Mouse (Mus musculus) right cerebral cortex, adult 18-20 months (tissue): ENCODE measurements at regions not wholly inside any gene's neighbourhood (a gene's known extent, or its start where the extent isn't known, plus 50 kb on each side); places are given as distances from the start of the nearest gene placed in this dataset.

Experiments used
- DNase-seq: peaks from one replicate; pipeline ENCODE4 v3.0.0; 2022; ENCODE audit warnings: mixed read lengths

GRCm38 (mm10) chr9:43469215-43469614 is 158.6 kb downstream of the Trim29 start:
- peak; percentile 39 for DNase-seq

DNA sequence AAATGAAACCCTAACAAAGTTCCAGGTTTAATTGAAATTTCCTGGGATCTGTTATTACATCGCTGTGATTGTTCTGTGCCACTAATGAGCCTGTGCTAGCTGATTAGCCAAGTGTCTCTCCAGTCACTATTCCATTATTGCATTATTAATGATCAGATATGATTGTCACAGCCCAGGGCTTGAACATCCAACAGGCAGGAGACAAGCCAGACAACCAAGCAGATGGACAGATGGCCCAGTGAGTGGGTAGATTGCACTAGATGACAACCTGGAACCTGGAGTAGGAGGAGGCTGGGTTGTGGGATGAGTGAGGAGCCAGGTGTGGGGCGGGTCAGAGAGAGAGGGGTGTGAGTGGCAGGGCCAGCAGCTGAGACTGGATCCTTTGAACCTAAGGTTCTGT is 161.6 kb downstream of the Trim29 start:
- DNase-seq = no peak

- no peak for DNase-seq
These were observed 162.5 kb downstream of the Trim29 start for GRCm38 (mm10) chr9:43473164-43473563.

DNA sequence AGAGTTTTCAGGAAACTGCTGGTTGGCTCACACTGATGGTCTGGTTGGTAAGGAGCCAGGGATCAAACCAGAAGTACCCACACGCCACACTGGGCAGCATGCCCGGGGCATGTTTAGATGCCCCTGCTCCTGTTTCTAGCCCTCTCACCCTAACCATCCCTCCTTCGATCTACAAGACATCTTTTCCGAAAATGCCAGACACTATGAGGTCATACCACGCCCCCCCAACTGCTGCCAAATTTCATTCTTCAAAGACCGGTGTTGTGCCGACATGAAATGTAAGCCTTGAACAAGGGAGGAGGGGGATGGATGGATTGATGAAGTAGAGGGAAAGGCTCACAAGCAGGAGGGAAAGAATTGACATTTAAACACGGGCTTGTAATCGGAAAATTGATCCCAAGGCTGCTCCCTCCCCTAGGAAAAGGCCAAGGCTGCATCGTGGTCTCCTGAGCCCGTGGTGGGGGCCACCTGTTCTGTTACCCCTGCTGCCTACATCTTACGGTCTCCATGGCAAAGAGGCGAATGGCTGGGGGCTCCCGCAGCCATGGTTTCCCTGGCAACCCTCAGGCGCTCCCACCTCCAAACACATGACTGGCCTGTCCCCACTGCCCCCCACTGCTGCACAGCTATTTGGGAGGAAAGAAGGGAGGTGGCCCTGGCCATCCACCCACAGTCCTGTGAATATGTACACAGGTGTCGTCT is 163.1 kb downstream of the Trim29 start:
- no peak for DNase-seq

DNA sequence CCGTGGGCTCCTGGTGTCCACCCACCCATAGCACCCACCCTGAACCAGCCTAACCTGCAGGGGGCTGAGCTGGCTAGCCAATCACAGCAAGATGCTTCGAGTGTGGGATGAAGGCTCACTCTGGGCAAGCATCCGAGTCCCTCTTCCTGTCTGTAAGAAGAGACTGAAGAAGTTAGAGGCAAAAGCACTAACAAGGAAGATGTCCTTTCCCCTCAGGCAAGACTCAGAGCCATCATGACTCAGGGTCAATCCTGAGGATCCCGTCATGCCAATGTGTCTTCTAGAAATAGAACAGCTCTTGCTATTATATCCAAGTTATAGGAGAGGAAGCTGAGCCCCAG is 163.6 kb downstream of the Trim29 start:
- DNase-seq = no peak

- no peak for DNase-seq
These were observed 170.4 kb downstream of the Trim29 start for GRCm38 (mm10) chr9:43480826-43481591.

DNA sequence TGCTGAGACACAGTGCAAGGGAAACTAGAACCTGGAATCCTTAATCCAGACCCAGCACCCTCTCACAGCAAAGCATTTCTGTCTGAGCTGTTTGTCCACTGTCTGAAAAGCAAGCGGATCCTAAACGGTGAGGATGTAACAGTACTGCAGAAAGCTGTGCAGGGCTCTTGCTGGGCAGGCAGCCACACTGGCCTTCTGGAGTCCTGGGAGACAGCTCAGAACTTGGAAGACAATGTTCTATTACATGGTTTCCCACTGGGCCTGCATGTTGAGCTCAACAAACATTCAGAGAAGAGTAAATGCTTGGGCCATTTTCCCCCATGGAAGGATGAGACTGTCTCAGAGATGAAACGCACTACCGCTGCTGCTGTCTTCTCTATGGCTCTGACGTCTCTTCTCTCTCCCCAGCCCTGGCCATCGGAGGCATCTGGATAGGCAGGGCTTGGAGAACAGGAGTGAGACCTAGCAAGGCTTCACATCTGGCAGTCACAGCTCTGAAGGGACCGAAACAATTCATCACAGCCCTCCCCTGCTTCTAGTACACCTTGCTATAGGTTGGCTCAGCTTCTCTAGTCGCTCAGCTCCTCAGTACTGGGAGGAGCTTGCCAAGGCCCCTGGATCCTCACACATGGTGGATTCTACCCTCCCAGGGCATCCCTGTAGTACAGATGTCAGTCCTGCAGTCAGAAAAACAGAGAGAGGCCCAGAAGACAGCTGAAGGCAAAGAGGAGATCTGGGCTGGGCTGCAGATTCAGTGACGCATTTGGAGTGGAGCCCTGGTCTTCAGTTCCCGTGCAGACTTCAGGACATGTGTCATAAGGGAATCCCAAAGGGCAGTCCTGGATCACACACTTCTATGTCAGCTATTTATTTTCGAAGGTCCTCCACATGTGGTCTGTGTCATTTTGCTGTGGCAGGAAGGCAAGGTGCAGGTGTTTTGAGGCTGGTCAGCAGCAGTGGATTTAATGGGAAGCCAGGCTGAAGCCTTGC is 171.7 kb downstream of the Trim29 start:
- peak; percentile 50 for DNase-seq

DNA sequence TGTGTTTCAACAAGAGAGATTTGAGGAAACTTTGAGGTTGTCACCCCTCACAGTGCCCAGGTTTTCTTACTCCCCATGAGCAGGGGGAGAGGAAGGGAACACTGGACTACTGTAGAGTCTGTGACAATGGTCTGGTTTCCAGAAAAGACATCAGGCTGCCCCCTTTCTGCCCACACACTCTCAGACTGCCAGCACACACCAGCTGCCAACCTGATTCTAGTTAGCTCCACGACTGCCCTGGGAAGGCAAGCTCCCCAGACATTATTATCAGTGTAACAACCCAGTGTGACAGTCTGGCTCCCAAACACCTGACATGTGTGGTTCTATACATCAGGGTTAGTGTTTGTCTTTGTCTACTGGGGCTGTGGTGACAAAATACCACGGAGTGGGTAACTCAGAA is 172.5 kb downstream of the Trim29 start:
- peak; percentile 63 for DNase-seq

GRCm38 (mm10) chr9:43483906-43484305 is 173.3 kb downstream of the Trim29 start:
- DNase-seq = no peak

DNA sequence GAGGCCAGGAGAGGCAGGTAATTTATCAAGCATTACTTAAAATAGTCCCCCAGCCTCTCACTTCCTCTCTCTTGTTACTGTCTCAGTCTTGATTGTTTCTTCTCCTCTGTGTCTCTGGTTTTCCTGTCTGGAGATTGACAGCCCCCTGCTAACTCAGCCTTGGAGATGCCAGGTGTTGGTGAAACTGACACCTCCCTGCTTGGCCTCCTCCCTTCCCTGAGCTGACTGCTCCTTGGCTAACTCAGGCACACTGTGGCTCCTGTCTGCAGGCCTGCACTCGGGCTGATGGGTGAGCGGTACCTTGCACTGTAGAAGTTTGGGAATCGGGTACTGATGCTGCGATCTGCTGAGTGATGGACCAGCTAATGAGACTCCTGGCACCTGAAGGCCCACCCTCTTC is 176.1 kb downstream of the Trim29 start:
- DNase-seq = no peak

DNA sequence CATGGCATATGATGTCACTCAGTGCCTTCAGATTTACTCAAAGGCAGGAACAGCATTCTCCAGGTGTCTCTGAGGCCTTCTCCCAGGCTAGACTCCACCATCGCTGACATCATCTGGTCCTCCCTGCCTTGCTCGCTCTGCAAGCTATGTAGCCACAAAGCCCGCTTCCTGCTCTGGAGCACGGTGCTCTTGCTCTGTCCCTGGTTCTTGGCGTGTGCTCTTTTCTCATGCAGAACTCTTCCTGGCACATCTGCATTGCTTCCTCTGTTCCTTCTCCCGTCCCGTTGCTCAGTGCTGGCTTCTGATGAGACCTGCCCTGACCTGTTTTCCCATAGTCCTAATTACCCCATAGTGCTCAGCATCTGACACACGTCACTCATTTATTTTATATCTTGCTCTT is 178.6 kb downstream of the Trim29 start:
- no peak for DNase-seq

DNA sequence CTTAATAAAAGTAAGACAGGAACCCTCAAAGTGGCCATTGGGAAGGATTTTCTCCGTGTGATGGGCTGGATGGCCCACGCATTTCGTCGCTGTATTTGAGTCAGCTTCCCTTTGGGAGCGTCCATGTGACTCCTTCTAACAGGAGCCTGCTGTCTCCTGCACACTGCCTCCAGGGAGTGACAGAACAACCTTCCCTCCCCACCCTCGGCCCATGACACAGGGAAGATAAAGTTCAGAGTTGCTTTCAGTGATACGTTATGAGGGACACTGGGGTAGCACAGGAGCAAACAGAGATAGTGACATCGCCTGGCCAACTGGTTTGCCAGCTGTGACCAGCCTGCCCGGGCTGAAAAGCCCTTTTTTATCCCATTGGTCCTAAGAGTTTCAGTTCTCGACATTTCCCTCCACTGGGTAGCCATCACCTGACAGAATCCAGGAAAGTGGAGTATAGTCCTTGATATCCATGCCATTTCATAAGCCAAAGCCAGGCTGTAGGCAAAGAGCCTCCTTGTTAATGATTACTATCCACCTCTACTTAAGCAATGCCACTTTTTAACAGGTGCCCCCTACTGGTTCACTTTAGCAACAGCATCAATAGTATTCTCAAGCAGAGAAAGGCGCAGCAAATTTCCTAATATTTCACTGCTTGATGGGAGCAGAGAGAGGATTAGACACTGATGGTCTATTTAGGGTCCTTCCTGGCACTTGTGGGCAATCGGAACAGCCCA is 180.5 kb downstream of the Trim29 start:
- no peak for DNase-seq

DNA sequence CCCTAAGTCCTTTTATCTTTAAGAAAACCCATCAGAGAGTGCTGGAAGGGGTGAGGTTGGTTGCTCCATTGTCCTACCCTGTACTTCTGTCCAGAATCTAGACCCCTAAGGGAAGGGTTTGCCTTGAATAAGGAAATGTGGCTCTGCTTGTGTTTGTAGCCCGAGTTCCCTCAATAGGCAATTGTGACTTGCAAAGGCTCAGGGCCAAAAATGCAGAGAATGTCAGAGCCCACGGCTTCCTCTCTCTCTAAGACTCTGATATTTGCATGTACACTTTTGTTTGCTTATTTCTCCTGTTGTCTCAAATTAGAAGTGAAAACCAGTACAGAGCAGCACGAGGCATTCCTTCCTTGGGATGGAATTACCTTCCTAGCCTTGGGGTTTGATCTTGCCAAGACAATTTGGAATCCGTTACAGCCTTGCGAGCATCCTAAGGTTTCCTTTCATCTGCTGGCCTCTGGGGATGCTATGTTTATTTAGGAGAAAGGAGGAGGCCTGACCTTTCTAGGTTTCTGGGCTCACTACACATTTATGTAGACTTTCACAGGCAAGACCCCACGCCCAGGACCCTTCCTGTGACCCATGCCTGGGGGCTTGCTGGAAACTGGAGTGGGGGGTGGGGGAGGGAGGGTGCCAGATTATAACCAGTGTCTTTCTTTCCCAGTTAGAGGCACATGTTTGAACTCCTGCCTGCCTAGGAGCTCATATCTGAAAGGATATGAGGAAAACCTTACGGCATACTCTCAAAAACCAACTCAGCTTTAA is 181.8 kb downstream of the Trim29 start:
- no peak for DNase-seq

- no peak for DNase-seq
These were observed 187.9 kb downstream of the Trim29 start for GRCm38 (mm10) chr9:43498596-43498995.

DNA sequence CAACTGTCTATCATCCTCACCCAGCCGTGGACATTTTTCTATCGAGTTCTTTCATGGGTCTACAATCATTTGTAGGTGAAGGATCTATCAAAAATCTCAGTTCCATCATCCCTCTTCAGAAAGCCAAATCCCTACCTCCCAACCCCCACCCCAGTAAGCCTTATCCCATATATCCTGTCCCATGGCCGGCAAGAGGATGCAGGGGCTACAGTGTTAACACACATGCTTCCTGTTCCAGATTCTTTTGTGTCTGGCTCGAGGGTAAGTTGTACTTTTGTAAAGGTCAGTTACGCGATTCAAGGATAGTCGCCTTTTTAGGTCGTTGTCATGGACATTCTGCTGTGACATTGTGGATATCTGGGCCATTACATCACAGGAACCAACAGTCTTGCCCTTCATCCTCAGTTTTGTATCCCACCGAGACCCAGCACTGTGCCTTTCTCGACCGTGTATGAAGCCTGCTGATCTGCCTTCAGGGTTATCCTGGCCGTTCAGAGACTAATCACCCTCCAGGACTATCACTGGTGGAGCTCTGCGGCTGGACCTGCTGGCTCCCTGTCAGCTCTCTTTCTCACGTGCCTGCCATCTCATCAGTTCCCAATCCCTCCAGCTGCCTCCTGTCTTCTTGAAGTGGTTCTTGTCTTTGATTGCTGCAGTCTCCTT is 193.8 kb downstream of the Trim29 start:
- DNase-seq = no peak

DNA sequence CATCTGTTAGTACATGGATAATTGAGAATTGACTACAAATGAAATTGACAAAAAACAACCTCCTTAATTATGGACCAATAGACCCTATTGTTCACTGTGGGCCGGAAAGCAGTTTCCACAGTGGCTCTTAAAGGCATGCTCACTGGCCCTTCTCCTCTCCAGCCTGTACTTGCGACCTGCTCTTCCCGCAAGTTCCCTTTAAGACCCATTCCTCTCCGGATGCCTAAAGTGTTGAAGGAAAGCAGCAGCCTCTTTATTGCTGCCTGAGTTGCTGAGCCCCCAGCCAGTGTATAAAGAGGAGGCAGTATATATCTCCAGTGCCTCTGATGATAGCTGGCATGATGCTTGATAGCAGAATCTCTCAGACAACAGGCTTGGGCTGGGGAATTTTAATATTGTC is 195.2 kb downstream of the Trim29 start:
- no peak for DNase-seq

GRCm38 (mm10) chr9:43506276-43506675 is 195.6 kb downstream of the Trim29 start:
- DNase-seq = no peak

GRCm38 (mm10) chr9:43512806-43513205 is 202.2 kb downstream of the Trim29 start:
- DNase-seq = no peak

- no peak for DNase-seq
These were observed 204.2 kb downstream of the Trim29 start for GRCm38 (mm10) chr9:43514731-43515458.

DNA sequence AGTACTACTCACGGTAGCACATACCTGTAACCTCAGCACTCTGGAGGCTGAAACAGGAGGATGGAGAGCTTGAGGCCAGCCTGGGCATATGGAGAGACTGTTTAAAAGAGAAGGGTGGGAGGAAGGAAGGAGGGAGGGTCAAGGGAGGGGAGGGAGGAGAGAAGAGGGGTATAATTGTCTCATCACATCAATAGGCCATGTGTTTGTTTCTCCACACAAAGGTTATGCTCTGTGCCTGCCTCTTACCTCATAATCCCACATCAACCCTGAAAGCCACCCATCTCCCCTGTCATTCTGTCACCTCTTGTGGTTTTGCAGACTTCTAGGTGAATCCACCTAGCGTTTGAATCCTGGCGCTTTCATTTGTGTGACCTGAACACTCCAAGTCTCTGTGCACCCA is 210.3 kb downstream of the Trim29 start:
- DNase-seq = no peak
